Mouse (Mus musculus): Measurements from ENCODE around the gene Mpig6b.
A peak's percentile ranks its signal among the peaks of the same experiment; 100 is the strongest.

Mpig6b gene

GRCm38 (mm10) chr17:35066084-35066483 lies at the start of gene Mpig6b:
Mpig6b (minus strand) TSS chr17:35066184.
- no peak for DNase-seq

- peak; percentile 73 for DNase-seq
Observed at GRCm38 (mm10) chr17:35115046-35116019, 49.3 kb upstream of the Mpig6b start, which contains the start of gene Ly6g5b. Ly6g5b (minus strand) TSS chr17:35115428.

GRCm38 (mm10) chr17:35111774-35112173 lies 45.8 kb upstream of the Mpig6b start:
- DNase-seq = no peak

GRCm38 (mm10) chr17:35108097-35108496 lies 42.1 kb upstream of the Mpig6b start, which contains the start of gene Ly6g5c:
Ly6g5c (plus strand) TSS chr17:35108279.
- no peak for DNase-seq

- DNase-seq = no peak
Observed at GRCm38 (mm10) chr17:35106522-35106921, 40.5 kb upstream of the Mpig6b start.

- DNase-seq = peak; percentile 56
Observed at GRCm38 (mm10) chr17:35105740-35106389, 39.9 kb upstream of the Mpig6b start.

- DNase-seq = no peak
Observed at GRCm38 (mm10) chr17:35104754-35105153, 38.8 kb upstream of the Mpig6b start.

- DNase-seq = no peak
Observed at GRCm38 (mm10) chr17:35104079-35104478, 38.1 kb upstream of the Mpig6b start.

GRCm38 (mm10) chr17:35103221-35103690 lies 37.3 kb upstream of the Mpig6b start:
- DNase-seq = no peak

- no peak for DNase-seq
Observed at GRCm38 (mm10) chr17:35102299-35102698, 36.3 kb upstream of the Mpig6b start.

GRCm38 (mm10) chr17:35101161-35101560 lies 35.2 kb upstream of the Mpig6b start:
- DNase-seq = no peak

- DNase-seq = no peak
Observed at GRCm38 (mm10) chr17:35100196-35100765, 34.3 kb upstream of the Mpig6b start.

- DNase-seq = peak; percentile 33
Observed at GRCm38 (mm10) chr17:35097164-35097655, 31.2 kb upstream of the Mpig6b start.

- DNase-seq = no peak
Observed at GRCm38 (mm10) chr17:35096597-35096996, 30.6 kb upstream of the Mpig6b start.

GRCm38 (mm10) chr17:35094475-35095365 lies 28.7 kb upstream of the Mpig6b start:
- DNase-seq = no peak

GRCm38 (mm10) chr17:35092403-35093198 lies 26.6 kb upstream of the Mpig6b start:
- DNase-seq = no peak

GRCm38 (mm10) chr17:35090166-35090932 lies 24.4 kb upstream of the Mpig6b start:
- no peak for DNase-seq

GRCm38 (mm10) chr17:35088825-35089644 lies 23.1 kb upstream of the Mpig6b start, which contains the start of gene Abhd16a:
Abhd16a (plus strand) TSS chr17:35089263.
- peak; percentile 95 for DNase-seq

- DNase-seq = no peak
Observed at GRCm38 (mm10) chr17:35088151-35088550, 22.2 kb upstream of the Mpig6b start.

All from thymus, postnatal 14 days (tissue).